Mouse (Mus musculus): Measurements from ENCODE around the gene Sema3b. TPM values are rescaled to one million over a fixed set of nuclear protein-coding genes. Genes with fewer than 3 reads are reported as not detected.
"Not testable (repeated sequence)": the region's sequence is repeated elsewhere in the genome, so short reads cannot be mapped to it uniquely, and the experiment has no call there.

The Sema3b gene
- polyA plus RNA-seq, 1 experiment from 2014 or later, result 8.0 TPM

DNA sequence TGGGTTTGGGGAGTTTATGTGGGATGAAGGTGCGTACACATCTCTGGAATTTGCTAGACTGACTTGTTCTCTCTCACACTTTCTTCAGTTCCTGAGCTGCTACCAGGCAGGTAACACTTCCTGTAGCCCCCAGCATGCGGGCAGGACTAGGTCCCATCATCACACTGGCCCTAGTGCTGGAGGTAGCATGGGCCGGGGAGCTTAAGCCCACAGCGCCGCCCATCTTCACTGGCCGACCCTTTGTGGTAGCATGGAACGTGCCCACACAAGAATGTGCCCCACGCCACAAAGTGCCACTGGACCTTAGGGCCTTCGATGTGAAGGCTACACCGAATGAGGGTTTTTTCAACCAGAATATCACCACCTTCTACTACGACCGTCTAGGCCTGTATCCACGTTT is 39.0 kb downstream of the Sema3b start:
- WGBS, result 36% methylated on average over 13 of the region's 13 CpGs
- peak overlapping the region; percentile 83 for H3K9ac ChIP-seq
- H3K4me2 ChIP-seq (replicated peaks), result peak overlapping the region; percentile 89
- H3K27me3 ChIP-seq, result no peaks in the 10 kb centered on the region
- H3K27ac ChIP-seq, result peak overlapping the region; percentile 89
- no peaks in the 10 kb centered on the region for H3K9me3 ChIP-seq
- no peak for ATAC-seq (ENCODE audit: low FRiP score, low read depth)
- peak overlapping the region; percentile 73 for H3K4me3 ChIP-seq
- peaks cover 56% of the 10 kb centered on the region for H3K36me3 ChIP-seq
- H3K4me1 ChIP-seq, result peaks cover 48% of the 10 kb centered on the region

DNA sequence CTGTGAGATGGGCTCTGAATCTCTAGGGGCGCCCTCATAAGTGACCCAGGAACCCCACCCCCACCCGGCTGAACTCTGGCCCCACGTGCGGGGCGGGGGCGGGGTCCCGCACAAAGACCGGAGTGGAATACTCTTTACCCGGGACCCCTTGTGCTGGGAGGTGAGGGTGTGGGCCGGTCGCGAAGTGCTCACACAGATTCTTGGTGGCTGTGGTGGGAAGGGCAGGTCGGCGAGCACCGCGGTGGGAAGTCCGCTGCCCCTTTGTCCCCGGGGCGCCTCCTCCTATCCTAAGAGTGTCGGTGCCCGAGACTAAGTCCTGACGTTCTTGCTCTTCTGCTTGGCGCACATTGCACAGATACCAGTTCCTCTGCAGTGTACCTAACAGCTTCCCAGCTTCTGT is 39.8 kb downstream of the Sema3b start:
- H3K27me3 ChIP-seq, result no peaks in the 10 kb centered on the region
- H3K4me3 ChIP-seq, result peak overlapping the region; percentile 73
- peak overlapping the region; percentile 83 for H3K9ac ChIP-seq
- peaks cover 49% of the 10 kb centered on the region for H3K4me1 ChIP-seq
- ATAC-seq (ENCODE audit: low FRiP score, low read depth), result peak; percentile 51
- H3K36me3 ChIP-seq, result peaks cover 56% of the 10 kb centered on the region
- H3K9me3 ChIP-seq, result no peaks in the 10 kb centered on the region
- H3K27ac ChIP-seq, result peak overlapping the region; percentile 89
- H3K4me2 ChIP-seq (replicated peaks), result peak overlapping the region; percentile 89
- WGBS, result under 1% methylated on average over 23 of the region's 23 CpGs

DNA sequence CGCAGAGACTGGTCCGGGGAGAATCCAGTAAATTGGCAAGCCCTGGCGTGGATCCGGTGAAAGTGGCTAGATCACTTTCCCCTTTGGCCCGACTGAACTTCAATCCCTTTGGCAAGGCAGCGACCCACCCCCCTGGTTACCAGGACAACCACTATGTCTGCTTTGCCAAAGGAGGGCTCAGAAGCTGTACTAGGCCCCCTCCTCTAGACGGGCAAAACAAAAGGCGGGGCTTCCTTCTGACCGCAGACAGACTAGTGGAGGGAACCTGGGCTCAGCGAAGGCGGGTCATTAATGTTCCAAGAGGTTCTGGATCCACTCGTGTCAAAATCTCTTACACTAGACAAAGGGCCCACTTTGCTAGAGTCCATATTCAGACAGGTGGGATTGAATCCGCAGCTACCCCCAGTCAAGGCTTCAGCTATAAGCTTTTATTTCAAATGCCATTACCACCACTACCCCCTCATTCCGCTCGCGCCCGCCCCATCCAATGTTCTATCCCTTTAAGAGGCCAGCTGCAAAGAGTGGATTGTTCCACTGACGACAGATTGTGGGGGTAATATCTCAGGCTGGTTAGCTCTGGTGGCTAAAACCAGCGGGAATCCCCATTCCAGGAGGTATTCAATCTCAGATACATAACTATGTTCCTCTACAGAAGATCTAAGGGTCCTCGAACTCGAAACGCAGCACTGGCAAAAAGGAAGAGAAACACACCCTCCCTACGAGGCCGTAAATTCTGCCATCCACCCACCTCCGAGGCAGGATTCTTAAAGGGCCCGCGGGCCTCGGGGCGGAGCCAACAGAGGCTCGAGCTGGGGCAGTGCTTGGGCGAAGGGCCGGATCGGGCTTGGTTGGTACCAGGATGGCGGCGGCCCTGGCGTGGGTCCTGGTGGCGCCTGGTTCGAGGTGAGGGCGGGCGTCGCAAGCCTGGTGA is 40.4 kb downstream of the Sema3b start:
- Histone ChIP-seq H3K36me3 (peaks cover 52% of the 10 kb centered on the region), H3K9ac (peak overlapping the region; percentile 83), H3K27ac (peak overlapping the region; percentile 89), H3K9me3 (no peaks in the 10 kb centered on the region), H3K4me3 (peak overlapping the region; percentile 73), H3K27me3 (no peaks in the 10 kb centered on the region), H3K4me1 (peaks cover 56% of the 10 kb centered on the region), H3K4me2 (replicated peaks) (peak overlapping the region; percentile 89)
- under 1% methylated on average over 41 of the region's 41 CpGs for WGBS
- peak; percentile 89 for ATAC-seq (ENCODE audit: low FRiP score, low read depth)

DNA sequence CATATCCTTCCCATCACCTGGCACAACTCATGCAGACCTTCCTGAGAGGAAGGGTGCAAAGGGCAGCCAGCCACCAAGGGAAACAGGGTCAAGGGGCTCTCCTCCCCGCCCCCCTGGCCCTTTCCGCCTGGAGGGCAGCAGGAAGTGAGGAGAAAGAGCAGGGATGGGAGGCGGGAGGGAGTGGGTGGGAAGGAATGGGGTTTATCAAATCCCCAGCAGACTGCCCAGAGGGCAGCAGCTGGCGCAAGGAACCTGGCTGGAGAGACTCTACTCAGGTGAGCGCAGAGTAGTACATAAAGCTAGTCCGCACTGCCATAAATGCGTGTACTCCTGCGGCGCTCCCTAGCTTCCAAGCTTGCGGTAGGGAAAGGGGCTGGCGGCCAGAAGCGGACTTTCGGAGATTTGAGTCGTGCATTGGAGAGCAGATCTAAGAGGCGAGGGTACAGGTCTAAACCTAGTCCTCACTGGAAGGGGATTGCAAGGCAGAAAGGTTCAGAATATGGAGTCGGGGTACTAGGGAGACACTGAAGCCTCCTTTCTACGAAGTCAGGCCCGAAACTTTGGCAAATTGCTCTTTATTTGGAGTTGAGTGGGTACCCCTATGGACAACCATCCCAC is 41.2 kb downstream of the Sema3b start, which contains the start of gene Hyal2:
Gene Hyal2, plus strand, starts transcription at position 244 of the 618 bp plus-strand sequence.
- H3K9me3 ChIP-seq, result no peaks in the 10 kb centered on the region
- peaks cover 44% of the 10 kb centered on the region for H3K36me3 ChIP-seq
- WGBS, result 8% methylated on average over 18 of the region's 18 CpGs
- peaks cover 59% of the 10 kb centered on the region for H3K4me1 ChIP-seq
- peak within 1 kb of the TSS; percentile 89 for H3K27ac ChIP-seq
- H3K9ac ChIP-seq, result peak within 1 kb of the TSS; percentile 83
- no peaks in the 10 kb centered on the region for H3K27me3 ChIP-seq
- peak within 1 kb of the TSS; percentile 73 for H3K4me3 ChIP-seq
- H3K4me2 ChIP-seq (replicated peaks), result peak within 1 kb of the TSS; percentile 89
- ATAC-seq (ENCODE audit: low FRiP score, low read depth), result no peak

DNA sequence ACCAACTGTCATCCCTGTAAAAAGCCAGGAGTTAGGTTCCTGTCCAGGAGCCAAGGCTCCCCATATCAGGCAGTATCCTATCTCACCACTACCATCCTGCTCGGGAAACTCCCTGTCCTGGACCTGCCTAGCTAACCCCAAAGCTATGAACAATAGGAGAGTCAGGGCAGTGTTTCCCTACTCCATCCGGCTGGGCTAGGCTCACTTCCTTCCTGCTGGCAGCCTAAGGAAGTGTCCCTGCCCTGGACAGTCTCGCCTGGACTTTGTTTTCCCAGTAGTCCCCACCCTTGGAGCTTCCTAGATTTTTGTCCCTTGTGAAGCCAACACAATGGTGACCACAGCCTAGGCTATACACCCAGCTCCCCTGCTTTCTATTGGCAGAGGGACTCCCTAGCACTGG is 42.2 kb downstream of the Sema3b start:
- peaks cover 61% of the 10 kb centered on the region for H3K4me1 ChIP-seq
- H3K27me3 ChIP-seq, result no peaks in the 10 kb centered on the region
- H3K9ac ChIP-seq, result no peak overlapping the region
- H3K27ac ChIP-seq, result peak overlapping the region; percentile 15; the same call in 1 of the 2 replicates
- 75% methylated on average over 3 of the region's 3 CpGs for WGBS
- H3K9me3 ChIP-seq, result no peaks in the 10 kb centered on the region
- H3K4me2 ChIP-seq (replicated peaks), result peak overlapping the region; percentile 89; the same call in 1 of the 2 replicates
- H3K4me3 ChIP-seq, result no peak overlapping the region
- H3K36me3 ChIP-seq, result peaks cover 40% of the 10 kb centered on the region
- no peak for ATAC-seq (ENCODE audit: low FRiP score, low read depth)

DNA sequence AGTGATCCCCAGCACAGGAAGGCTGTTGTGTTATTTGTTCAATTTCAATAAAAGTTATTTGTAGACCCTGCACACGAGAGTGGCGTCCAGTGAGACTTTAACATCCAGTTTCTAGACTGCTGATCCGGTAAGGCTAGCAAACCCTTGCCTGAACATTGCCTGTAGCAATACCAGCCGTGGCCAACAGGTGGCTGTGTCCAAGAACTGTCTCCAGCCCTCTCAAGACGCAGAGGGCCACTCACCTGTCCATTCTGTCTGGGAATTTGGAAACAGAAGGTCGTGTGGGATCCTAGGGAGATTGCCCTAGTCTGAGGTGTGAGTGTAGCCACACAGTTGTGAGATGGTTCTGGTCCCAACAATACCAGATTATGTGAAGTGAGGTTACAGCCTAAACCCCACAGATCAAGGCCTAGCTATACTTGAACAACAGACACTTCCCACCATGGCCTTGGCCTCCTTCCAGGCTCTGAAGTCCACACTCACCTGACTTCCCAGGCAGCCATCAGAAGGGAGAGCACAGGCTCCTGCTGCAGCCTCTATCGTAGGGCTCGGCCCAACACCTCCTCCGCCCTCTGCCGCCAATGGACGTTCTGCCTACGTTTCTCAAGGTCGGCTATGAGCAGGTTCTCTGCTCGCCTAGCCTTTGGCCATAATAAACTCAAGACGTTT is 42.9 kb downstream of the Sema3b start:
- 56% methylated on average over 15 of the region's 15 CpGs for WGBS
- ATAC-seq (ENCODE audit: low FRiP score, low read depth), result no peak
- H3K36me3 ChIP-seq, result peaks cover 40% of the 10 kb centered on the region
- H3K27me3 ChIP-seq, result no peaks in the 10 kb centered on the region
- no peak overlapping the region for H3K9ac ChIP-seq
- H3K9me3 ChIP-seq, result no peaks in the 10 kb centered on the region
- peaks cover 54% of the 10 kb centered on the region for H3K4me1 ChIP-seq
- H3K27ac ChIP-seq, result 0 out of 2 replicates have a peak overlapping the region, but pooled peaks have one; percentile 6
- H3K4me3 ChIP-seq, result peak overlapping the region; percentile 15
- H3K4me2 ChIP-seq (replicated peaks), result no peak overlapping the region

DNA sequence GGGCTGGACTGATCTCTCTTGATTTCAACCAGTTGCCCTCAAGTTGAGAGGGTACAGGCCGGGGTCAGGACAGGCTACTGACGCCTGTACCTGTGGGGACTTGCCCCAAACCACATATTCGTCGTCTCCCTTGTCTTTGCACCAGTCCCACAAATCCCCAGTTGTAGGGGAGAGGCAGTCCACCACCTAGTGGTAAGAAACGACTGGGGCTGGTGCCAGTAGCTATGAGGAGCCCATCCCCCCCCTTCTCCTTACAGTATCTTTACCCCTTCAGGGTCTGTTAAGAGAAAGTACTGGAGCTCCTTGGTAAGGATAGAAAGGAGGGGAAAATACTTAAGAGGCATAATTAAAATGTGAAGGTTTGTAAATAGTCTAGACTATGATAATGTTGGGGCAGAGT is 43.5 kb downstream of the Sema3b start:
- H3K27me3 ChIP-seq; ATAC-seq (ENCODE audit: low FRiP score, low read depth); H3K4me3 ChIP-seq; H3K9ac ChIP-seq; H3K9me3 ChIP-seq; H3K27ac ChIP-seq: not testable (repeated sequence)
- WGBS, result 46% methylated on average over 5 of the region's 5 CpGs
- Histone ChIP-seq H3K4me1 (peaks cover 48% of the 10 kb centered on the region), H3K4me2 (replicated peaks) (peak overlapping the region; percentile 16; the same call in 1 of the 2 replicates), H3K36me3 (peaks cover 40% of the 10 kb centered on the region)

DNA sequence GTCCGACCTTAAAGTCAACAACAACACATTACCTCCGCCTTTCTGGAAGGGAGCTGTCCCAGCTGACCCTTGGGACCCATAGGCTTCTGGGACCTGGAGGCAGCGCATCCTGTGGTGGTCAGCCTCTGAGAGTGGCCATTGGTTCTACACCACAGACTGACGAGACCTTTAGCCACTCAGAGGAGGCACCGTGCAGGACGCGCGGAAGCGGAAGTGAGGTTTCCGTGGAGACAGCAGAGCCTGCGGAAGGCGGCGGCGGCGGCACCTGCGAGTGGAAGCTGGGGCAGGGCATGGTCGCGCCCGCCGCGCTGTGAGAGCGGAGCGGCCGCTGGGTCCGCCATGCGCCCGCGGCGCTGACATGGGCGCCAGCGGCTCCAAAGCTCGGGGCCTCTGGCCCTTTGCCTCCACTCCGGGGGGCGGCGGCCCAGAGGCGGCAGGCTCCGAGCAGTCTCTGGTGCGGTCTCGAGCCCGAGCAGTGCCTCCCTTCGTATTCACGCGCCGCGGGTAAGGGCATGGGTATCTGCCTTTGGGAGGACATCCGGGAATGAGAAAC is 45.9 kb downstream of the Sema3b start, which contains the start of gene Tusc2:
Gene Tusc2, plus strand, starts transcription at position 227 of the 553 bp plus-strand sequence.
- Histone ChIP-seq H3K27ac (peak within 1 kb of the TSS; percentile 55), H3K9me3 (no peaks in the 10 kb centered on the region), H3K36me3 (peaks cover 61% of the 10 kb centered on the region), H3K4me3 (peak within 1 kb of the TSS; percentile 93), H3K4me1 (peaks cover 35% of the 10 kb centered on the region), H3K9ac (peak within 1 kb of the TSS; percentile 84), H3K27me3 (no peaks in the 10 kb centered on the region), H3K4me2 (replicated peaks) (peak within 1 kb of the TSS; percentile 87)
- peak; percentile 96 for ATAC-seq (ENCODE audit: low FRiP score, low read depth)
- WGBS, result under 1% methylated on average over 42 of the region's 46 CpGs

DNA sequence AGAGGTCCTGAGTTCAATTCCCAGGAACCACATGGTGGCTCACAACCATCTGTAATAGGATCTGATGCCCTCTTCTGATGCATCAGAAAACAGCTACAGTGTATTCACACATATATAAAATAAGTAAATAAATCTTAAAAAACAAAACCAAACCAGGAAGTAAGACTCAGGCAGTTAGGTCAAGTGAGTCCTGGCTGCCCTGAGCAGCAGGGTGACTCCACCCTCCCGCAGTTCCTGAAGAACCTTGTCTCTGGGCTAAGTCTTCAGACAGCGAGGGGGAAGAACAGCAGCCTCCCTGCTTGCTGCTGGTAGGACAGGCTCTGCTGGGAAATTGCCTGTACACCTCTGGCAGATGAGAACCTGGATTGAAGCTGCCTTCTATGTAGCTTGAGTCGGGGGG is 52.7 kb downstream of the Sema3b start:
- Histone ChIP-seq H3K4me1 (peaks cover 40% of the 10 kb centered on the region), H3K36me3 (peaks cover 49% of the 10 kb centered on the region), H3K9me3 (no peaks in the 10 kb centered on the region), H3K9ac (peak overlapping the region; percentile 86; the same call in 1 of the 2 replicates), H3K27ac (no peak overlapping the region), H3K4me2 (replicated peaks) (peak overlapping the region; percentile 86), H3K27me3 (no peaks in the 10 kb centered on the region), H3K4me3 (peak overlapping the region; percentile 79)
- 74% methylated on average over 3 of the region's 3 CpGs for WGBS
- ATAC-seq (ENCODE audit: low FRiP score, low read depth), result no peak

DNA sequence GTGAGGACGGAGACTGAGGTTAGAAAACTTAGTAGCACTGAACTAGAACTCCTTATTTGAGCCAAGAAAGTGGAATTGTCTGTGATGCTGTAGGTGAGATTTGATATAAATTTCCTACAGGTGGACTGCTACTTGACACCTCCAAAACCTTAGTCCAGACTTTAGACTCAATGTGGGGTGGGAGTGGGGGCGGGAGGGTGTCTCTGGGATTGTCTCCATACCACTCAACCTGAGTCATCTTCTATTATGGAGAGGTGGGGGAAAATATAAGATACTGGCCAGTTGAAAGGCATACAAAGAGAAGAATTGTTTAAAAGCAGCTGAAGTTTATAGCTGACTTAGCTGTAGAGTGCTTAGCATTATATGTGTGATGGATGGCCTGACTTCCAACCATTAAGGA is 53.3 kb downstream of the Sema3b start:
- no peak for ATAC-seq (ENCODE audit: low FRiP score, low read depth)
- peak overlapping the region; percentile 96; the same call in 1 of the 2 replicates for H3K27ac ChIP-seq
- peaks cover 46% of the 10 kb centered on the region for H3K4me1 ChIP-seq
- H3K36me3 ChIP-seq, result peaks cover 43% of the 10 kb centered on the region
- H3K9ac ChIP-seq, result peak overlapping the region; percentile 86
- peak overlapping the region; percentile 79 for H3K4me3 ChIP-seq
- no peaks in the 10 kb centered on the region for H3K9me3 ChIP-seq
- 41% methylated on average over 2 of the region's 2 CpGs for WGBS
- H3K27me3 ChIP-seq, result no peaks in the 10 kb centered on the region
- peak overlapping the region; percentile 86 for H3K4me2 ChIP-seq (replicated peaks)

DNA sequence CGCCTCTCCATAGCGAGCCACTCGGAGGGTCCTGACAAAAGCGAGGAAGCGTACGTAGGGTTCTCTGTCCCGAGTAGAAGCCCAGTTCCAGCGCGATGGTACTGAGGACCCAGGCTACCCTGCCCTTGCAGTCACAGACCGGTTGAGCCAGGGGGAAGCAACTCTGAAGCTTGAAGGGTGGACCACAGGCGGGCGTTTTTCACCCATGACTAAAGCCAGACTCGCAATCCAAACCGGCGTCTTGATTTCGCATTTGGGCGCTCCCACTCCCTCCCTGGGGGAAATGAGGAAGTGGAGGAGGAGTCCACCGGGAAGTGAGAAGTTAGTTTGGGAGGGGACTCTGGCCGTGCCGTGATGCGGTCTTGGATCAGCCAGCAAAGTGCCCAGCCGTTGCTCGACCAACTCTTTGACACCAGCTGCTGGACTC is 54.0 kb downstream of the Sema3b start:
- Histone ChIP-seq H3K4me3 (peak overlapping the region; percentile 79), H3K9ac (peak overlapping the region; percentile 86), H3K27me3 (0 out of 2 replicates have a peak, but pooled peaks cover 3% of the 10 kb centered on the region), H3K9me3 (no peaks in the 10 kb centered on the region), H3K27ac (peak overlapping the region; percentile 96), H3K4me1 (peaks cover 53% of the 10 kb centered on the region), H3K36me3 (peaks cover 36% of the 10 kb centered on the region), H3K4me2 (replicated peaks) (peak overlapping the region; percentile 86)
- under 1% methylated on average over 23 of the region's 23 CpGs for WGBS
- ATAC-seq (ENCODE audit: low FRiP score, low read depth), result no peak; the same call in 1 of the 2 replicates

Data from limb, embryonic 13.5 days (tissue).